Mouse (Mus musculus): ENCODE measurements around the gene Shank1.
A peak's percentile ranks its signal among the peaks of the same experiment; 100 is the strongest.

Shank1 gene

GRCm38 (mm10) chr7:44373889-44374652 lies 64.0 kb downstream of the Shank1 start:
- peak; percentile 83 for DNase-seq (ENCODE audit: low spot score)

- DNase-seq (ENCODE audit: low spot score): no peak
Observed at GRCm38 (mm10) chr7:44374756-44375155, 64.7 kb downstream of the Shank1 start.

GRCm38 (mm10) chr7:44375207-44375606 lies 65.2 kb downstream of the Shank1 start:
- DNase-seq (ENCODE audit: low spot score): no peak

GRCm38 (mm10) chr7:44375793-44376192 lies 65.7 kb downstream of the Shank1 start:
- DNase-seq (ENCODE audit: low spot score): no peak

- no peak for DNase-seq (ENCODE audit: low spot score)
Observed at GRCm38 (mm10) chr7:44378290-44378689, 68.2 kb downstream of the Shank1 start.

- DNase-seq (ENCODE audit: low spot score): no peak
Observed at GRCm38 (mm10) chr7:44382541-44382940, 72.5 kb downstream of the Shank1 start.

- DNase-seq (ENCODE audit: low spot score): peak; percentile 42
Observed at GRCm38 (mm10) chr7:44383980-44384715, 74.1 kb downstream of the Shank1 start, which contains the start of gene Syt3. TSS of gene Syt3 (plus strand) at chr7:44384102.

- DNase-seq (ENCODE audit: low spot score): no peak
Observed at GRCm38 (mm10) chr7:44384716-44385059, 74.6 kb downstream of the Shank1 start.

- DNase-seq (ENCODE audit: low spot score): no peak
Observed at GRCm38 (mm10) chr7:44385720-44386119, 75.7 kb downstream of the Shank1 start, which contains the start of gene 1700008O03Rik. TSS of gene 1700008O03Rik (minus strand) at chr7:44385820.

- no peak for DNase-seq (ENCODE audit: low spot score)
Observed at GRCm38 (mm10) chr7:44391831-44392230, 81.8 kb downstream of the Shank1 start.

- DNase-seq (ENCODE audit: low spot score): no peak
Observed at GRCm38 (mm10) chr7:44392341-44392740, 82.3 kb downstream of the Shank1 start.

- no peak for DNase-seq (ENCODE audit: low spot score)
Observed at GRCm38 (mm10) chr7:44393284-44393683, 83.2 kb downstream of the Shank1 start.

- peak; percentile 73 for DNase-seq (ENCODE audit: low spot score)
Observed at GRCm38 (mm10) chr7:44398570-44398969, 88.5 kb downstream of the Shank1 start.

GRCm38 (mm10) chr7:44401673-44402072 lies 91.6 kb downstream of the Shank1 start:
- no peak for DNase-seq (ENCODE audit: low spot score)

GRCm38 (mm10) chr7:44405346-44406014 lies 95.4 kb downstream of the Shank1 start:
- DNase-seq (ENCODE audit: low spot score): peak; percentile 90

- DNase-seq (ENCODE audit: low spot score): no peak
Observed at GRCm38 (mm10) chr7:44406015-44406355, 95.9 kb downstream of the Shank1 start.
